Mouse (Mus musculus): Measurements from ENCODE around the gene Kctd4. TPM values are rescaled to one million over a fixed set of nuclear protein-coding genes. Genes with fewer than 3 reads are reported as not detected.

Kctd4 gene
- not detected in 4 replicates for total RNA-seq (2023)

DNA sequence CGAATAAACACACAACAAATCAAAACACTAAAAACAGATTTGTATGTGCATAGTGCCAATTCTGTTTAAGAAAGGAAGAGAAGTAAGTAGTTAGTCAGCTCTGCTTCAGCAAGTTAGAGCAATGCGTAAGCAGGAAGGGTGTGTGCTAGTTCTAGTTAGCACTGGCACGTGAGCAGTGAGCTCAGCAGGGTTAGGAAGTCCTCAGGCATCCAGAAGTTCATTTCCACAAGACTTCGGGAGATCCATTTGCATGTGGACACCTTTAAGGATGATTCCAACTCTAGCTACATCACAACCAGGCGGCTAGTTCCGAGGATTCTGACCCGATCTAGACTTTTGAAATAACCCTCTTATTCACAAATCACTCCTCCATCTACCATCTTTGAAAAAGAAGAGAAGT is at the start of gene Kctd4:
TSS of gene Kctd4 (plus strand) at position 244 of the 400 bp plus-strand sequence.

DNA sequence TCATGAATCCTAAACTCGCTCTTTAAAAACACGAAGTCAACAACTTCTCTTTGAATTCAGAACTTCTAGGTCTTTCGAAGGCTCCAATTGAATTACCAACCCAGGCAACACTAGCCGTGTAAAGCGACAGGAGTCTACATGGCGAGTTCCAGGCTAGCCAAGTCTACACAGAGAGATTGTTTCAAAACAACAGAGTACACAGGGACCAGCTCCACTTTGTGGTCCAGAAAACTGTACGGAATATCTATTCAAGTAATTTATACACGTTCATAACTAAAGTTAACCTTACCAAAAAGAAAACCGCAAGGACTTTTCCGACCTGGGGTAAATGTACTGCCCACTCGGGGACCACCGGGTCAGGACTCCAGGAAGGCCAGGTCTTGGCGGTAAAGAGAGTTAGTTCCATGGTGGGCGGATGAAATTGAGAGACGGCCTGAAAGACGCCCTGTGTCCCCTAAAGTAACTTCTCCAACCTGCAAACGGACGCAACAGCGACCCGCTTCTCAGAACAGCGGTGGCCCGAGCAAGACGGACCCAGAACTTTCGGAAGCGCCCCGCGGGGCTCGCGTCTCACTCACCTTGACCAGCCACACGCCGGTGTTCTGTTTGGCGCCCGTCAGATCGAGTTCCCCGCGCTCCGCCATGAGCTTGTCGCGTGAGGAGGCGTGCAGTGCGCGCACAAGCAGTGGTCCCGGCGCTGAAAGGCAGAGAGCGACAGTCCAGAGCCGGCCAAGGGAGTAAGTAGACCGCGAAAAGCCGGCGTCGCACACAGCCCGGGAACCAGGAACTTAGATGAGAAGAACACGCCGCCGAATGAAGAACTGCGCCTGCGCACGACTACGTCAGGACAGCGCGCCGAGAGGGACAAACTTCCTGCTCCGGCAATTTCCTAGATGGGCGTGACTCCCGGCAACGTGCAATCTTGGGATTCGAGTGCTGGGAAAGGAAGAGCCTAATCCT is 55.6 kb downstream of the Kctd4 start, which contains the start of gene Gtf2f2:
TSS of gene Gtf2f2 (minus strand) at position 764 of the 960 bp plus-strand sequence.

Other genes starting within 250 kb of the Kctd4 start
- gene Cog3, start 200.5 kb upstream of the Kctd4 start, total RNA-seq (2023) = 33.6 to 36.2 TPM (median 35.1 TPM) in 4 replicates
- gene Slc25a30, start 168.0 kb upstream of the Kctd4 start, total RNA-seq (2023) = 28.1 to 37.1 TPM (median 33.5 TPM) in 4 replicates
- 5,233 to 5,773 TPM (median 5,585 TPM) in 4 replicates for gene Tpt1, start 109.9 kb upstream of the Kctd4 start, total RNA-seq (2023)
- gene Gtf2f2, start 55.9 kb downstream of the Kctd4 start, total RNA-seq (2023) = 25.6 to 30.9 TPM (median 28.7 TPM) in 4 replicates
- gene Gpalpp1, start 155.8 kb downstream of the Kctd4 start, total RNA-seq (2023) = 20.7 to 22.5 TPM (median 21.4 TPM) in 4 replicates
- 15.9 to 17.1 TPM (median 16.6 TPM) in 4 replicates for gene Nufip1, start 155.9 kb downstream of the Kctd4 start, total RNA-seq (2023)

Measured in B cell, adult 62 days (primary cell).